Mouse (Mus musculus) layer of hippocampus, adult 9-11 months (tissue): Measurements from ENCODE around the gene Ccdc54.
A peak's percentile ranks its signal among the peaks of the same experiment; 100 is the strongest.

Experiments used
- DNase-seq: peaks from one replicate; pipeline ENCODE4 v3.0.0; 2022

Gene Ccdc54

DNA sequence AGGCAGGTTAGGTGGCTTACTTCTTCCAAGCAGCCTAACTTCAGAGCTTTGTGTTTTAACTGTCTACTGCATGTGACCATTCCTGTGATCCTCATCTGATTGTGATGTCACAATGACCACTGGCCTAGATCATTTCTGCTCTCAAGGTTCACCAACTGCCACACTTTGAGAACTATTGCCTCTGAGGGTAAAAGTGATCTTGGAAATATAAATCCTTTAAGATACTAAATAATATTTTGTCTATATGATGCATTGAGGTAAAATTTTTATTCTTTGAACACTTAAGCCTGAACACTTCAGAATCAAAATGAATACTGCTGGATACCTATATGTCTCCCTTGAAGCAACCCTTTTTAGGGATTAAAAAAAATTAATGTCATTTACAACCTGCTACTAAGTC, at the start of gene Ccdc54:
Ccdc54 (minus strand) TSS at position 101 of the 400 bp plus-strand sequence.
- DNase-seq = no peak

DNA sequence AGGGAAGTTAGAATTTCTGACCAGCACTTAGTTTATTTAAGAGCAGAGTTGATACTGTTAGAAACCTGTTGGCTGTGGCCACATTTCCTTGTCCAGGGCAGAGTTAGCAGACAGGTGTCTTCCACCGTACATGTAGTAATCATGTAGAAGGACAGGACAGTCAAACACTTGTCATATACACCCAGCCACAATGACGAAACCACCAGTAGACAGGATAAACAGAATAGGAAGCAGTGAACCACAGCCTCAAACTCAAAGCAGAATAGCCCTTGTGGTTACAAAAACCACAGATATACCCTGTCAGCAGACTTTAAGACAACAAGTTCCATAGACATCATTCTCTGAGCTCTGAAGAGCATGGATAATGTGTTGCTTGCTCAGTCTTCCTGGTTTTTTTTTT, 41.6 kb upstream of the Ccdc54 start:
- no peak for DNase-seq

- peak; percentile 7 for DNase-seq
Measured at GRCm38 (mm10) chr16:50615569-50615968, 24.6 kb upstream of the Ccdc54 start.

GRCm38 (mm10) chr16:50612944-50613343, 22.0 kb upstream of the Ccdc54 start:
- DNase-seq = no peak

- peak; percentile 50 for DNase-seq
Measured at GRCm38 (mm10) chr16:50610580-50610979, 19.6 kb upstream of the Ccdc54 start.

- peak; percentile 81 for DNase-seq
Measured at GRCm38 (mm10) chr16:50607776-50608562, 17.0 kb upstream of the Ccdc54 start.

DNA sequence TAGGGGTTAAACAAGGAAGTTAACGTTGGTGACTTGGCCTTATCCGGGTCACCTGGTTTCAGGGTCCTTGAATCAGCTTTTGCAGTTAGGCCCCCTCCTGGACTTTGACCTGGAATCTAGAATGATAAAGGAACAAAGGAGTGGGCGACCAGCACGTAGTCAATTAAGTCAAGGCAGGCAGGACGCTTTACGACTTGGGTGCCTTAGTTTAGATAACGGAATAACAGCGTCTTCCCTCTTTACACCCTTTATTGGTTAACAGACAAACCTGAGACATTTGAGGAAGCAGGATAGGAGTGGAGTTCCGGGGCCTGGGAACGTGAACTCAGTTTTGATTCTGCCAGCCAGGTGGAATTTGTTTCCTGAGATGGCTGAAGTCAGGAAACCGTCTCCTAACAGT, 13.9 kb upstream of the Ccdc54 start:
- DNase-seq = no peak

GRCm38 (mm10) chr16:50601947-50602346, 11.0 kb upstream of the Ccdc54 start:
- no peak for DNase-seq

- no peak for DNase-seq
Measured at GRCm38 (mm10) chr16:50600665-50601064, 9.7 kb upstream of the Ccdc54 start.

DNA sequence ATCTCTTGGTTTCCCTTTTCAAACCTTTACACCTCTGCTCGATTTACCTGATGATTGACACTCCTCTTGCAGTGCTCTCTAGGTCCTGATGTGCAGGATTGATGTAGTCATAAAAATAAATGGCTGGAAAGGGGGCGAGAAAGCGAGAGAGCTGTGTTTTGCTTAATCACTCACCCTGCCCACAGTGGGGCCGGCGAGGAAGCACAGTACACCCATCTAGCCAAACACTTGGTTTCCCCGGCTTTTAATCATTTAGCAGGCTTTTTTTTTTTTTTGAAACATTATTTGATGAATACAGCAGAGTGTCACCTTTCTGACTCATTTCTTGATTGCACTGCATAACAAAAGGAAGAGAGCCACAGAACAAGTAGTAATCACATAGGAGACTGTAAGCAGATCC, 5.7 kb upstream of the Ccdc54 start:
- DNase-seq = no peak

- DNase-seq = no peak
Measured at GRCm38 (mm10) chr16:50596171-50596570, 5.2 kb upstream of the Ccdc54 start.

GRCm38 (mm10) chr16:50594876-50595275, 3.9 kb upstream of the Ccdc54 start:
- peak; percentile 5 for DNase-seq

DNA sequence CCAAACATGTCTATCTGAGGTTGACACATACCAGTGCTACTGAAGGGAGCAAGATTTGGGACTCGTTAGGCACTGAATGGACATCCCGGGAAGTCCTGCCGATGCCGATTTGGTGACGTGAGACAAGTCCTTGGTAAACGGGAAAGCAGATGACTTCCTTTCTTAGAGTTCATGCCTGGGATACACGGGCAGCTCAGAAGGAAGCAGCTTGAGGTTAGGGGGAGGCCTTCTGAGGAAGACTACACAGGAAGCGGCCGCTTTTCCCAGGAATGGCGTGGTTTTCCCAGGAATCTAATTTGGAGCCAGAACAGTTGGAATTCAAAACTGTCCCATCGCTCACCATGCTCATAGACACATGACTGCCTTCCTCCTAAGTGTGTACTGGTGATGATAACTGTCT, 2.4 kb upstream of the Ccdc54 start:
- no peak for DNase-seq

DNA sequence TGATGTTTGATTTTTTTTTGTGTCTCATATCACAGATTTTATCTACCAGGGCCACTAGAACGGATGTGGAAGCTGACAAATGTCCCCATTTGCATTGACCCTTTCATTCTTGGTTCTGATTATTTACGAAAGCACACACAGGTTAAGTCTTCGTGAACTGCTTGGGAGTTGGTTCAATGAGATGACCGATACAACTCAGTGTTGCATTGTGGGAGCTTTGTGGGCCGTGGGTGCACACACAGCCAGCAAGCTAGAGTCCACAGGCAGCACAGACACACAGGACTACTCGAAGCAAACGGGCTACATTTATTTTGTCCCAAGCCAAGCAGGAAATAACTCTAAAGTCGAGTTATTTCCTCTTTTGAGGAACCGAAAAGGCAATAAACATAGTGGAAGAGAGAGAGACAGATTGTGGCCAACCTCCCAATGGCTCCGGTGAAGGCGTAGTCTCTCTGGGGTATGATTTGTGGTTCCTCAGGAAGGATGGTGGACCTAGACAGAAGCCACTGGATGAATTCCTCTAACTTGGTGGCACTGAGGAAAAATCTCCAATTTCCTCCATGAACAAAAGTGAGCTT, 1.3 kb downstream of the Ccdc54 start:
- DNase-seq = no peak

DNA sequence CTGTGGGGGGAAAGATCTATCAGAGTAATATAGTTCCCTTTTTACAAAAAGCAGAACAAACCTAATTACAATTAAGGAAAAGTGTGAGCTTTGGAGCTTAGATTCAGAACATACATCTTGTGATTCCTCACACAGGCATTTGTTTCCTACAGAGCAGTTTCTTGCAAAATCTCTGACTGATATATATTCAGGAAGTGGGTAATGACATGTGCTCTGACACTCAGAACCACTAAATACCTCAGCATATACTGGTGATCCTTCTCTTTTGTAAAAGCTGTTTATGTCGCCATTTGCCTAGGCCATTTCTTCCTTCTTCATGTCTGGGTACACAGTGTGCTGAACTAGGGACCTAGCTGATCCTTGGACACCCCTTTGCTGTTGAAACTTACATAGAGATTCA, 2.8 kb downstream of the Ccdc54 start:
- DNase-seq = no peak

- DNase-seq = no peak
Measured at GRCm38 (mm10) chr16:50587139-50587538, 3.8 kb downstream of the Ccdc54 start.

- DNase-seq = no peak
Measured at GRCm38 (mm10) chr16:50578361-50578760, 12.6 kb downstream of the Ccdc54 start.

GRCm38 (mm10) chr16:50572557-50572956, 18.4 kb downstream of the Ccdc54 start:
- peak; percentile 32 for DNase-seq

DNA sequence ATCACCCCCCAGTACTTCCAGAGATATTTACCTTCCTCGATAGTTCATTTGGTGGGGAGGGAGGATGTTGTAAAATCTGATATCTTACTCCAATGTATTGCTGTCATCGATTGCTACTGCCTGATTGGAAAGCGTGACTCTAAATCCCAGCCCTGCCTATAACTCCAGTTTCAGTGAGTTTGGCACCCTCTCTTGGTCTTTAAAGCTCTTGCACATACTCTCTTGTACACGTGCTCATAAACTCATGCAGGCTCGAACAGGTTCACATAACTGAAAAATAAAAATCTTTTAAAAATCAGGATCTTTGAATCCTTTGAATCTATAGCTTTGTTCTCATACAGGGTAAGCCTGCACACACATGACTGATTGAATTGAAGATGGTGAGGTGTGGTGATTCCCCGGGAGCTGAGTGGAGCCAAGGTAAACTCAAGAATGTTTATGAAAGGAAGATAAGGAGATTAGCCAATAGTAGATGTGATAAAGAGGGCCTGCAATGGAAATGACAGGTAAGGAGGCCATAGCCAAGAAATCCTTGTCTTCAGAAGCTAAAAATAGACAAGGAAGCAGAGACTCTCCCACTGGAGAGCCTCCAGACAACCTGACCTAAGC, 31.7 kb downstream of the Ccdc54 start:
- DNase-seq = no peak

- DNase-seq = no peak
Measured at GRCm38 (mm10) chr16:50553828-50554227, 37.1 kb downstream of the Ccdc54 start.

DNA sequence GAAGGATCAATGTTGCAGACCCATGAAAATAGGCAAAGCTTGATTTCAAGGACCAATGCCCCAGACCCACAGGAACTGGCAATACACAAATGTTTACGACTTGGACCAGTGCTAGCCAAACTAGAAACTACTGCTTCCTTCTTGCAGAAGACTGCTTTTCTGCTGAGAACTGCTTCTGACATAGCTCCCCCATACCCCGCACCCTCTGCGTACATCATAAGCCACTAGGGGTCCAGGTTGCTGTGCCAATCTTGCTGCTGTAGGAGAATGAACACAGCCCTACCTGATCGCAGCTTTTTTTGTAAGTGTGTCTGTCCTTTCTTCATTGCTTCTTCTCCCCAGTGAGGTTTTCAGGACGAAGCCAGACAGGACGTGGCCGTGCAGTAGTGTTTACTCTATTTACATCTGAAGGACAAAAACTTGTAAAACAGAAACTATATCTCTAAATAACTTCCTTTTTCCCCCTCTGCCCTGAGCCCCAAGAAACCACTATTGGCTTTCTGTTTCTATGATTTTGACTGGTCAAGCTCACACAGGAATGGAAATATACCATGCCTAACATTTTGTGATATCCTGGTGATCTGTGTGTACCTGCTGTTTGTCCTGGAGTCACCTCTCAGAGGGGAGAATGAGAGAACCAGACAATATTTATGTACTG, 39.0 kb downstream of the Ccdc54 start:
- DNase-seq = no peak

DNA sequence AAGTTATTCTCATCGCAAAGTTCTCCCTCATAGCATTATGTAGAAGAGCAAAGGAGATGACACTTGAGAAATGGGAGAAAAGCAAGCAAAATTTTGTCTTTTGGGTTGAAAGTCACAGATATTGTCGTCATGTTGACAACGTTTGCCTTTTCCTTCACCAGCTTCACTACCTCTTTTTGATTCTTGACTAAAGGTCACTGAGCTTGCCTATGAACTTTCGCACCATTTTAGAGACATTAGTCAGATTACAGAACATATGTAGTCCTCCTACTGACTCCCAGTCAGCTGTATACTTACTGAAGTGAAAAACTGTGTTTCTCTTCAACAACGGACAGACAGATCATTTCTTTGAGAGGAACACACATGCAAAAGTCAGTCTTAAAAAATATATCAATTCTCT, 40.0 kb downstream of the Ccdc54 start:
- no peak for DNase-seq

- DNase-seq = peak; percentile 5
Measured at GRCm38 (mm10) chr16:50542554-50543333, 48.2 kb downstream of the Ccdc54 start.
